Mouse (Mus musculus) CH12.LX (cell line): ENCODE results near the gene Sumo3.

Source experiments
- E2F4 ChIP-seq: IDR thresholded peaks from 2 replicates; pipeline ENCODE4 v1.6.1; 2011; ENCODE audit warnings: low read depth, low read length, improper control_type of control experiment; ENCODE audit not compliant: insufficient replicate concordance
- ETS1 ChIP-seq: conservative IDR thresholded peaks from 2 replicates; pipeline ENCODE4 v1.6.1; 2012; ENCODE audit warnings: low read depth, mild to moderate bottlenecking, inconsistent platforms, low read length, improper control_type of control experiment, moderate library complexity
- KAT2A ChIP-seq: IDR thresholded peaks from 2 replicates; pipeline ENCODE4 v1.6.1; 2012; ENCODE audit warnings: low read length, improper control_type of control experiment, inconsistent platforms; ENCODE audit not compliant: insufficient replicate concordance
- POLR2A ChIP-seq: IDR thresholded peaks from 2 replicates; pipeline ENCODE4 v1.6.1; 2011; ENCODE audit warnings: low read depth, mild to moderate bottlenecking, improper control_type of control experiment, low read length
- POLR2AphosphoS2 ChIP-seq: IDR thresholded peaks from 2 replicates; pipeline ENCODE4 v1.6.1; 2011; ENCODE audit warnings: low read depth, low read length, improper control_type of control experiment
- UBTF ChIP-seq: IDR thresholded peaks from 2 replicates; pipeline ENCODE4 v1.6.1; 2012; ENCODE audit warnings: low read depth, mild to moderate bottlenecking, inconsistent platforms, low read length, improper control_type of control experiment, moderate library complexity

DNA sequence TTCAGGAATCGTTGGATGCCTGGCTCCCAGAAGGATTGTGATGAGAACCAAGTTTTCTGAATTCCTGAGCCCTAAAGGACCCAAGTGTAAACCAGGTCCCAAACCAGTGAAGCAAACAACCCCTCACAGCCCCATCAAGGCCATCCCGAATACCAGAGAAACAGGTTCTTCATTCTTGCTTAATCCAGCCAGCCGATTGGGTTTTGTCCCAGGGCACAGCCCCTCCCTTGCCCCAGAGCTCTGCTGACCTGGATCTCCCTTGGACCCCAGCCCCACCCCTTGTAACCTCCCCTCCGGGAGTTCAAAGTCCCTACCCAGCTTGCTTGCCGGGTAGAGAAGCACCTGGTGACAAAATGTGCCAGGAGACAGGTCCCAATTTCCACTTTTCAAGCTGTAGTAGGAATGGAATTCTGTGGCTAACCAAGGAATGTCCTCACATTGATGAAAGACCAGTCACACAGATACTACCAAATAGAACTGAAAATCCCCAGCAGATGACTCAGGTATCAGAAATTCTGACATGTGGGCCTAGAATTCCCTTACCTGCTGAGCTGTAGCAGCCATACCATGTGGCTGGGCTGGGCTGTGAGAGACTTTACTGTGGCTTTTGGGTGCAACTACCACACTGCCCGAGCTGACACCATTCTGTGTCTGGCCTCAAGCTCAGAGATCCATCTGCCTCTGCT lies 35.8 kb upstream of the Sumo3 start:
- TF ChIP-seq UBTF (no peak), ETS1 (no peak), POLR2A (no peak), POLR2AphosphoS2 (no peak), E2F4 (no peak), KAT2A (no peak)
